Mouse (Mus musculus) thymus, postnatal 4 days (tissue): ENCODE measurements around the gene Olfr1016.

ENCODE experiments used
- DNase-seq: peaks from one replicate; pipeline ENCODE4 v3.0.0; 2021

The Olfr1016 gene

DNA sequence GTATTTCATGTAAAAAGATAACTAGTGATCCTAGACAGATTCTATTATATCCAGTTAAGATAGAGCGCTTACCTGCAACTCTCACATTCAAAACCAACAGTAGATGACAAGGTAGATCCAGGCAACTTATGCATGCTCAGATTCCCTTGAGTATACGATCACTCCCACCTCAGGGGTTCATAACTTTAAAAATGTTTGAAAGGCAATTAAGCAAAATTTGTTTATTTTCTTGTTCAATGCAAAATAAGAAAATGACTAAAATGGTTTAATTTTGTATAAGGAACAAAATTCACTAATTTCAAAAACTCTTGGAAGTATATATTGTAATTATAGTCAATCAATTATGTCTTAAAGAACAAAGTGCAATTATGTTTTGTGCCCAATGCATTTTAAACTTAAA lies at the start of gene Olfr1016:
TSS of gene Olfr1016 (minus strand) at position 101 of the 400 bp plus-strand sequence.
- DNase-seq = no peak

DNA sequence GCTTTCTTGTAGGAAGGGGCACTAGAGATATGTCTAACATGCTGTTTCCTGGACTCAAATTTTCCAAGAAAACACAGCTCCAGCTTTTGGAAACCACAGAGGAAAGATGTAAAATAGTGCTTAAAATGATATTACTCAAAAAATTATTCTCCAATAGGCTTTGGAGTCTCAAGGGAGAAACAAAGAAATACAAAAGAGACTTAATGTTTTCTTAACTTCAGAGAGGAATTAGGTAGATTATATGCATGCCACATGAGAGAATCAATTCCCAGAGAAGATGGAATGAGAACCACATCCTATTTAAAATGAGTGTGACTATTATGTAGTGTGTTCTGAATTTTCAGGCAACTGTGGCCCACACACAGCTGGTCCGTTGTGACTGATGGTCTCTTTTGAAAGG lies 44.4 kb upstream of the Olfr1016 start, which contains the start of gene Olfr1020:
TSS of gene Olfr1020 (plus strand) at position 301 of the 400 bp plus-strand sequence.
- no peak for DNase-seq

DNA sequence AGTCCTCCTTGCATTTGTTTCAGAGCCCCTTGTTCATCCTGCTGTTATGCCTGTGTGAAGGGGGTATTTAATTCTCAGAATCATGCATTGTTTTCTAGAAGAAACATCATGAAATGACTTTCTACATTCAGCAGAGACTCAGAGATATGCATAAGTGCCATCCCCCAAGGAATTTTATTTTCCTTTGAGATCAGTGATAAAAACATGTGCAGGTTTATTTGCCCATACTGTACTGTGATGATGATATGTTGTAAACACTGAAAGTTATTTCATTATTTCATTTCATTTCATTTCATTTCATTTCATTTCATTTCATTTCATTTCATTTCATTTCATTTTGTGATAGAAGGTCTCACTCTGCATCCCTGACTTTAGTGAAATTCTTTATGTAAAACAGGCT lies 43.0 kb upstream of the Olfr1016 start, which contains the start of gene Olfr1019:
TSS of gene Olfr1019 (minus strand) at position 101 of the 400 bp plus-strand sequence.
- no peak for DNase-seq

DNA sequence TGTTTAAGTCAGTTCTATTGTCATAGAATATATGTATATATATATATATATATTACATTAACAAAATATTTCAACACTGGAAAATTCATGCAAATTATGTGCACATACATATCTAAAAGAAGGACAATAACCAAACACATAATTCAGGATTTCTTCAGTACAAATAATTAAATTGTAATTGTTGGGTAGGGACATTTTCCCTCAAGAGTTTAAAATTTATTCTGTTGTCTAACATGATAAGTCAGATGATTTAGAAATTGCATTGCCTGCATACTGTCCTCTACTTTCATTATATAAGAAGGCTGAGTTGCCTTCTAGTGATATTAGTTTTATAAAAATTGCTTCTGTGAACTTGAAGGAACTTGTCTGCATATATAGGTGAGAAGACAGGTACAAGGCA lies 15.8 kb upstream of the Olfr1016 start, which contains the start of gene Olfr1018:
TSS of gene Olfr1018 (plus strand) at position 301 of the 400 bp plus-strand sequence.
- DNase-seq = no peak

DNA sequence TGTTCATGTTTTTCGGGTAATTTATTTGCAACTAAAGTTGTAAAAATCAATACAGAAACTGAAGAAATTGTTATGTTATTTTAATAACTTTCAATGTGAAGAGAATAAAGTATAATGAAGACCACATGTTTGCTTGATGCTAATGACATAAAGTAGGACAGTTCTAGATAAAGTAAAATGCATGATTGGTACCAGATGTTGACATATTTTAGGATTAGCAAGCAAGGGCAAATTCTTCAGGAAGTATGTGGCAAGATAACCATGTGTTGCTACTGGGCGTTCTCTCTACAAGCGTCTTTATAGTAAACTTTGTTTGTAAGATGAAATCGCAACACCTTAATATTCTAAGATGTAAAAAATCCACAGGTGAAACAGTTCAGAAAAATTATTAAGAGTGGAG lies 2.2 kb upstream of the Olfr1016 start:
- no peak for DNase-seq

DNA sequence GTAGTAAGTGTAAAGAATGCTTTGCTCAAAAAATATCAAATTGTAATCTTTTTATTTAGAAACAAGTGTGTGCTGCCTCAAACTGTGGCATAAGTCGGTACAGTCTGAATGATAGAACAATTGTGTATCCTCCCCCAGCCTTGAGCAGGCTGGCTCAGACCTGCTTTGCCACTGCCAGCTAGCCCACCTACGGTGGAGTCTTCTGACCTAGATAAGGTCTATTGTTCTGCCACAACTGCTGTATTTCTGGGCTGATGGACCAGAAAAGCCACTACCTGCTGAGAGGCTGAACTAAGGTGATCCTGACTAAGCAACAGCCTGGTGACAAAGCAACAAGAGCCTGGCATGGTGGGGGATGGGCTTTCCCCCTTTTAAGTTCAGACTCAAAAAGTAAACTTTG lies 10.0 kb downstream of the Olfr1016 start:
- DNase-seq = no peak

DNA sequence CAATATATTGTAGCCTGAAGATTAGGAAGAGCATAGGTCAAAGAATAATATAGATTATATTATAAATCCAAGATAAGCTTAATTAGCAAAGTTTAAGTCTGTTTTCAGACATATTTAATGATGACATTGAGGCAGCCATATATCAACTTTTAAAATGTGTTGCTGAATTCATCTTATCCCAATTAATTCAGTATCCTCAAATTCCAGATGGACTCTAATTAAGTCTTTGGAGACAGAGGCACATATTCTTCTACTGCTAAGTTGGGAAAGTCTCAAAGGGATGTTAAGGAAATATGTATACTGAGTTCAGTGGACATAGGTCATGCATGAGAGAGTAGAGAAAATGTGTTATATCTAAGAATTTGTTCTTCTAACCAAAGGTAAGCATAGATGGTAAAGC lies 20.6 kb downstream of the Olfr1016 start, which contains the start of gene Olfr1015:
TSS of gene Olfr1015 (plus strand) at position 301 of the 400 bp plus-strand sequence.
- DNase-seq = no peak

DNA sequence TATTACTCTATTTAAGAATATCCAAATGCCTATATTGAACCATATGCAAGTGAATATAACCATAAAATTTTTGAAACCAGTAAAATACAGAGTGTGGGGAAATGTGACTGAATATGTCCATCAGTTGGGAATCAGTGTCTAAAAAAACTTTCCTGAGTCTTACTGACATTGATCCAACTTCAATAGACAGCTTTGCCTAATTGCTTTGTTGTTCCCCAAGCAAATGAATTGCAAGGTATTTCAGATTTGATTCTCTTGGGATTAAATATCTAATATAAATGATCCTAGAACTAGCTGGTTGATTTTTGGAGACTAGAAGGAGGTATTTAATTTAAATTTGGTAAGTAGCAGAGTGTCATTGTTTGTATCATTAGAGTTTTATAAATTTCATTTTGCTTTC lies 29.9 kb downstream of the Olfr1016 start, which contains the start of gene Olfr1014:
TSS of gene Olfr1014 (plus strand) at position 301 of the 400 bp plus-strand sequence.
- DNase-seq = no peak

DNA sequence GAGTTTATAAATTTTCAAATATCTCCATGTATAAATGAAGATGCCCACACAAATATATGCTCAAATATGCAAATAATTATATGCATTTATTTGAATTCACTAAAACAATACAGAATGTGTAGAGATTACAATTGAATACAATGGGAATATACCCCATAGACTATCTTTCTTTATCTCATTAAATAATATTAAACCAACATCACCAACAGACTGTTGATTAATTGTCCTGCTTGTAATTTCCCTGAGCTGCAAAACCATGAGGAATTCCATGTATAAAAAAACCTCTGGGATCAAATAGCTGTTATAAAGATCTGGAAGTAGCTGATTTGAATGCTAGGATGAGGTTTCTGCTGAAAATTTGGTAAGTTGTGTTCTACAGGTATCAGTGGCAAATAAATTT lies 35.5 kb downstream of the Olfr1016 start, which contains the start of gene Olfr1013:
TSS of gene Olfr1013 (plus strand) at position 301 of the 400 bp plus-strand sequence.
- no peak for DNase-seq

DNA sequence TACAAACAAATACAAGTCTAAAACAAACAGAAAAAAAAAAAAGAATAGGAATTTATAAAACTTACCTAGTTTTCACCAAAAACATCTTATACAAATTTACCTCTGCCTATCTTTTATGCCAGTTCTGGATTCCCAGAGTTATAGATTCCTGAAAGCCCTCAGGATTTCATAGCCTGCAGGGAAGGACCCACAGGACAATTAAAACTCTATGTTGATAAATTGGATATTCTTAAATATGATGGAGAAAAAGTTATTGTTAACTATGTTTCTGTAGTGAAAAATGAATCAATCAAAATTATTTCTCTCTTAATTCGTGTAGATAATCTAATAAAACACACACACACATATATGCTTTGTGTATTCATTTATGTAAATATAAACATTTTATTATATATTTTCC lies 39.7 kb downstream of the Olfr1016 start, which contains the start of gene Olfr1012:
TSS of gene Olfr1012 (minus strand) at position 101 of the 400 bp plus-strand sequence.
- no peak for DNase-seq

DNA sequence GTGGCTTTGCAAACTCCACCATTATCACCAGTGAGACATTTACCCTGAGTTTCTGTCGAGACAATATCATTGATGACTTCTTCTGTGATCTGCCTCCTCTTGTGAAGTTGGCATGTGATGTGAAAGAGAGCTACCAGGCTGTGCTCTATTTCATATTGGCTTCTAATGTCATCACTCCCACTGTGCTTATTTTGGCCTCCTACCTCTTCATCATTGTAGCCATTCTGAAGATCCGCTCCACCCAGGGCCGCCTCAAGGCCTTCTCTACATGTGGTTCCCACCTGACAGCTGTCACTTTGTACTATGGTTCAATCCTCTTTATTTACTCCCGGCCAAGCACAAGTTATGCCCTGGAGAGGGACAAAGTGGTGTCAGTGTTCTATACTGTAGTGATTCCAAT lies 48.5 kb downstream of the Olfr1016 start:
- no peak for DNase-seq
